Mouse (Mus musculus) cerebral cortex, adult 2 months (tissue): ENCODE results near the gene Slc22a22.

Source experiments
- WGBS: fragments of 180-500 bp; shearing (Covaris S2); methylation state at CpG from one replicate; pipeline ENCODE4 v1.1.7; 2018; 5-methylcytosine and 5-hydroxymethylcytosine counted together

Slc22a22 gene

DNA sequence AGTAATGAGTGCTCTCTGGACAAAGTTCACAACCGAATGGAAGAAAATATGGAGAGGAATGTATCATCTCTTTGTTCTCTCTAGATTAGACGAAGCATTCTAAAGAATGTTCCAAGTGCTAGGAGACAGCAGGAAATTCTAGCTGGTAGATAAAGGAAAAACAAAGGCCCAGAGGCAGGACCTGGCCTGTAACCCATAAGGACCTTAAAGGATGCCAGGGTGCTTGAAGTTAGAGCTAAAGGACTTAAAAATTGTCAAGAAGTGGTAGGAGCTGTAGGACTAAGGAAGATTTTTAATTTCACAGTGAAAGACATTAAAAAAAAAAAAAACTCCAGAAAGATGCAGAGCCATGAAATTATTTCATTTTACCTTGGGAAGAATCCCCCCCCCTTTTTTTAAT lies at the start of gene Slc22a22:
TSS of gene Slc22a22 (minus strand) at position 101 of the 400 bp plus-strand sequence.
- WGBS = 65% methylated on average over 2 of the region's 2 CpGs

DNA sequence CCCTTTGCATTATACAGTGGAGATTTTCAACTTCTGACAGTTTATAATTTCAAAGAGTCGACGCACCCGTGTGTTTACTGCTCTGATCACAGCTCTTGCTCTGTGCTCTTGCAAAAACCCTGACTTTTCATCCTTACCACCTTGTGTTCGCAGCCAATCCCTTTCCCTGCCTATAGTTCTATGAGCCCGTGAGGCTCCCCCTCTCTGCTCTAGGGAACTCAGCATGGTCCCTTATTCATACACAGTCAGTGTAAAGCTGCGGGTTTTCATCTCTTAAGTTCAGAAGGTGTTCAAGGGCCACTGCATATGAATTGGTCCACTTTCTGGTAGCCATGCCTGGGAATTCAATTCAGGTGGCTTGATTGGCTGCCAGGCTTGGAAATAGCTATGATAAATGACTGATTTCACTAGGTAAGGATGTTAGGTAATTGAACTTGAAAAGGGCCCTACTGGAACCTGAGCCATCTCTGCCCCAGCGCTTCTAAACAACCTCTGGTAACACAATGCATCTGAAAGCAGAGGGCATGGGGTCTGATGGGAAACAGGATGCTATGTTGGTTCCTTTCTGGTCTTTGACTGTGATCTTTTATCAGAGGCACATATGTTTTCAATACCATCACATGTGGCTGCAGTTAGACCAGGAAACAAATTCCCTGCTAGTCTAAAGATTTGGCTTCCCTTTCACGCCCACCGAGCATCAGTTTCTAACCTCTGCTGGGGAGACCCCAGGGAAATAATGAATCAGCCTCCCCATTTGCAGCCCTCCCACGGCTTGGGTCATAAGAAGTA lies 46.3 kb upstream of the Slc22a22 start:
- WGBS = 79% methylated on average over 10 of the region's 10 CpGs

DNA sequence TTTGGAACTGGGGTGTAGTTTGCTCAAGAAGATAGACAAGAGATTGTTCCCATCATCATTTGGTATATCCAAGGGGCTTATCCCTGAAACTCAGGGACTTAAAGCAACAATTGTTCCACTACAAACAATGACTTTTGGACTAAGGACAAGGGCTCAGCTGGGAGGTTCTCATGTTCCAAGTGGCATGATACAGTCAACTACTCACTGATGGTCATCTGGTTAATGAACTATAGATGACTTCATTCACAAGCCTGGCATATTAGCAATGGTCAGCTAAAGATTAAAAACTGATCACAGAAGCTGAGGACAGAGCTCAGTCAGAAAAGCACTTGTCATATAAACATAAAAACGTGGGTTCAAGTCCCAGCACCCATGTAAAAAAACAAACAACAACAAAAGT lies 44.7 kb upstream of the Slc22a22 start:
- WGBS = 76% methylated on average over 1 of the region's 1 CpGs

DNA sequence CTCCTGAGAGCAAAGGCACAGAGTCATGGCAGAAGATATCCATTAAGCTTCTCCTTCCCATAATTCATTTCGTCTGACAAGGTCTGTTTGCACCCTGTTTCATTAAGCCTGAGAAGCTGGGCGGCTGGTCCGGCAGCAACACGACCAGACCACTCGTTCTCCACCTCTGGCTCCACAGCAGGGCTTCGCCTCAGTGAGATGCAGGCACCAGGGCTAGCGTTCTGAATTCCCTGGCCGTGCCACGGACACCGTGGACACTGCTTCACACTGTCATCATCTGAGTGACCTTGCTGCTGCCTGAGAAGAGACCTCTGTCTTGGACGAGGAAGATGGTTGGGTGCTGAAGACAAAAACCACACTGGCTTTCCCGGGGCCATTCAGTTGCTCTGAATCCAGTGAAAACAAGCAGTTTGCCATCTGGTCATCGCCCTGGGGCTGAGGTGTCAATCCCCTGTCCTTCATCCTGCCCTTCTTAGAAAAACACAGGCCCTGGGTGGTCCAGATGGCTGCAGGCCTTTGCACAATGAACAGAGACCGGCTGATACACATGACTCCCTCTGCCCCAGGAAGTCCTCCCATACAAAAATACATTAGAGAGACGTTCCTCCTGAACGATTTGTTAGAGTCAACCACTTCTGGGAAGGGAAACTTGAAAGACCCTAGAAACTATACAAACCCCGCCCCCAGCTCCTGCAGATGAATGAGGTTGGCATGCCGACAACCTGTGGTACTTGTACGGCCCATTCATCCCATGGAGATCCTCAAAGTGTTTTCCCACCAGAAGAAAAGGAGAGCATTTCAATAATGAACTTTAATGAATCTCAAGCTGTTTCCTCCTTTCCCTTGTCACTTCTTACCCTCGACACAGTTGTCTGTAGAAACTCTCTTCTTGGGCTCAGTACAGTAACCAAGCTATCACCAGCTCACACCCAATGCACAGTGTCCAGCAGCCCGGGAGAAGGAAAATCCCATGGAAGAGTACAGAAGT lies 32.1 kb upstream of the Slc22a22 start:
- 62% methylated on average over 21 of the region's 21 CpGs for WGBS

DNA sequence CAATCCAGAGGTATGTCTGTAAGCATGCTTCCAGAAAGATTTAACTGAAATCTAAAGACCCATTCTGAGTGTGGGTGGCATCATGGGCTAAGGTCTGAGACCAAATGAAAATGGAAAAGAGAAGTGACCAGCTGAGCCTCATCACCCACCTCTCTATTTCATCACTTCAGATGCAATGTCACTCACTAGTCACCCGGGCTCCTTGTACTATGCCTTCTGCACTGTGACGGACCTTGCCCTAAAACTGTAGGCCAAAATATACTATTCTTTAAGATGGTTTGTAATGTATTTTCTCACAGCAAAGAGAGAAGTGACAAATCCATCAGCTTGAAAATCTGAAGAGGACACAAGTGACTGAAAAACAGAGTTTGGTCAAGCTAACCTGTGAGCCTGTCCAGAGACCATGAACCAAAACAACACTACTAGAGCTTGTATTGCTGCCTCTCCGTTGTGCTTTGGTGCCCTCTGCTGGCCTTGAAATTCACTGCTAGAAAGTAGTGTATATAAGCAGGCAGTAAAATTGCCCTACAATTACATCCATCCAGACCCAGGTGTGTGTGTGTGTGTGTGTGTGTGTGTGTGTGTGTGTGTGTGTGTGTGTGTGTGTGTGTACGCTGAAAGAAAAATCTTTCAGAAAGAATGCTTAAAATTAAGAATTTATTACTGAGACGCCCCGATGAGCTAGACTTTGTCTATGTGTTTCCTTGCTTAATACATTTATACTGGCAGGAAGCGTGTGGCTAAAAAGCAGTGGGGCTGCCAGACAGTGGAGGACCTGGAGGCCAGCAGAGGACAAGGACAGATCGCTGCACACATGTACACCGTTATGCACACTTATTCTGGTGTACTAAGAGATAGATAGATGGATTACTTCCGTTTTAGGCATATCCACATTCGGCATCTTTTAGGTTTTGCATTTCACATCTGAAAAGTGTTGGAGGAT lies 31.1 kb upstream of the Slc22a22 start:
- 64% methylated on average over 11 of the region's 11 CpGs for WGBS

DNA sequence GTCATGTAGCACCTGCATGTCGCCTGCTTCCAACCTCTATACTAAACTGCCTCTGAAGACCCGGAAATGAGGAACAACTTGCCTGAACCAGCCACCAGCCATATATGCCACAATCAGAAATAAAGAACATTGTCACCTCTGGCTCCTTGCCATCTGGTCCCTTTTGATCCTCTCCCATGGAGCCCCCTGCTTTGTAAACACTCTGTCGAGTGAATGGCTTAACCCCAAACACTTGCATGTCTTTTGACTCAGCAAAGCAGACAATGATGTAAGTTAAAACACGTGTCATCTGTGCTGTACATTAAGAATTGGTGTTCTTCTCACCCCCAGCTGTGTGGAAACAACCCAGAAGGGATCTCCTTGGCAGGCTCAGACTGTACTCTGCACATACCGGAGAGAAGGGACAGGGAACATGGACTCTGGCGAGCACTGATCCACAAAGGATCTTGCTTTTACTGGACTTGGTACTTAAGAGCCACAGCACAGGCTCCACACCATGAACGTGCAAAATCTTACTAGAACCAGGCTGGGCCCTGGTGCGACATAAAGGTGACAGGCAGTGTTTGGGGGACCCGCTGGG lies 26.8 kb upstream of the Slc22a22 start:
- WGBS = 73% methylated on average over 9 of the region's 9 CpGs

DNA sequence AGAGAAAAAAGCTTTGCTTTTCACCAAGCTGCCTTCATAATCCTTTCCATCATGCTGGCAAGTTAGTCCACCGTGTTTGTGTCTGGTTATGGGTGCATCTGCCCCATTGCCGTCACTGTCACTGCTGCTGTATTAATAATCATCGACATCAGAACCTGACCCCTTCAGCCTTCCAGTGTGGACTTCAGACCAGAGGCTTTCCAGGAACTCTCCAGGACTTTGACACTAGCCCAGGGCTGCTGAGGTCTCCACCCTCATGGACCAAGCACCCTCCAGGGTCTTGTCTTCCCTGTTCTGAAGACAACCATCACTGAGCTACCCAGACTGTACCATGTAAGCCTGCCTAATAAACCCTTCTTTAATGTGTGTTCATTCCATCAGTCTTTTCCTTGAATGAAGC lies 26.2 kb upstream of the Slc22a22 start:
- whole genome bisulfite sequencing = 94% methylated on average over 3 of the region's 3 CpGs

DNA sequence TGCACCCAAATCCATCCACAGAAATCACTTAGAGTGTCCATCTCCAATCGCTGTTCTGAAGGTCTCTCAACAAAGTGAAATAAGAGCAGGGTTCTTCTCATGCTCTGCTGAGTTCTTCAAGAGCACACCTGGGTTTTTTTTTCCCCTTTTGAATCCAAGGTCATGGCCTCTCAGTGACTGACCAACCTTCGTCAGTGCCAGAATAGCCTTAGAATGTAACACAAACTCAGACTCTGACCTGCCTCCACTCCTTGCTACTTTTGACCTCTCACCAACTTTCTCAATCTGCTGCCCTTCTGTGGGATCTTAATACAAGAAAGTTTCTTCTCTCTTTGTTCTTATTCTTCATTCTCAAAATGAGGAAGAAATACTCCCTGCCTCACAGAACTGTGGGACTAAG lies 18.7 kb upstream of the Slc22a22 start:
- 91% methylated on average over 2 of the region's 2 CpGs for WGBS

DNA sequence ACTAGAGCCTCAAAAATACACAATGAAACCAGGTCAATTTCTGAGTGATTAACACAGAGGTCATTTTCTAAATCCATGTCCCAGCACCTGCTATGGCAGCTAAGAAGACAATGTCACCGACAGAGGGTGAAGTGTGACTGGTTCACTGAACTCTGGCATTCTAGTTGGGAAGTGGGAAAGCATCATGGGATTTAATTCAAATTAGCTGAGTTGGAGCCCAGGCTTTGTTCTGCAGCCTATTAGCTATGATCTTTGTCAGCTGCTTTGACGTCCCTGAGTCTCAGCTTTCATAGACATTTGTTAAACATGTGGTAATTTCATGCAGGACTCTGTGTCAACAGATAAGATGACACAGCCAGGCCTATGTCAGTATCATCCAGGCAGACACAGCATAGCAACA lies 5.1 kb upstream of the Slc22a22 start:
- WGBS = 57% methylated on average over 2 of the region's 2 CpGs

DNA sequence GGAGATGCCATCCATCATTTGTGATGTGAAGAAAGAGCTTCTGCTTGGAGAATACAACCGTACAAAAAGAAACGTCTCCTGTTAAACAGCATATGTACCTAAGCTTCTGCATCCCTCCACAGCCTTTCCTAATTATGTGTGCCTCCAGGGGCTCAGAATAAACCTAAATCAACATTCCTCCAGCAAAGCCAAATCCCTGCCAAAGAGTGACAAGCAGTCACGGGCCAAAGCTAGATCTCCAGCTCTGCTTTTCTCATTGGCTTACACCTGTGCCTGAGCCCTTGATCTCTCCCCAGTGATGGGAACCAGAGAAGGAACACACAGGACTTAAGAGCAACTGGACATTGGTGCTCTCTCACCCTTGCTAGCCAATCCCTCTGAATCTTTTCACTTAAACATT lies 5.8 kb downstream of the Slc22a22 start:
- WGBS = 56% methylated on average over 3 of the region's 3 CpGs

DNA sequence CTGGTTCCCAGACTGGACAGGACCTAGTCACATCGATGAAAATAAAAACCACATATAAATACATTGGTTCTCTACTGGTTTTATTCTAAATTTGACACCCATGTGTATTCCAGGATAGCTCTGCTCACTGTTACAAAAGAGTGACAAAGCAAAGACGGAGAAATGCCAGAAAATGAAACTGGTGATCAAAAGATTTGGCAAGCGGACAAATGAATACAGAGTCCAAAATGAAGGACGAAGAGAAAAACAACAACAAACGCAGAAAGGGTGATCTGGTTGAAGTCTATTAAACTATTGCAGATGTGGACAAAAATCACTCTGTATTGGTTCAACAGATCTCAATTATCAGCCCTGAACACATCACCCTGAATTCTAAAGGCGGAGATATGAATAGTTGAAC lies 12.4 kb downstream of the Slc22a22 start:
- WGBS = 62% methylated on average over 6 of the region's 6 CpGs

DNA sequence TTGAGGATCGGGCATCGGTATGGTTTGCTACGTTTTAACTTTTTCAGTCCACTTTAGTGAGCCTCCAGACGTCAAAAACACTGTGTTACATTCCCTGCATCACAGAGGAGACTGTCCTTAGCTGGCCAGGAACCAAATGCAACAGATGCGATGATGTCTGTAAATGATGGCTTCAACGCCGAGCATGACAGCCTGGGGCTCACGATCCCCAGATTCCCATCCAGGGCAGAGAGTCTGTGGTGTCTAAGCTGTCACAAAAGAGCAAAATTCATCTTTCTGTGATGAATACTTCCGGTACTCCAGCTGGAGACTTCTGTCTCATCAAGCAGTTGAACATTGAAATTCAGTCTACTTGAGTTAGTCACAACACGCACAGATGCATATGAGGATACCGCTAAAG lies 13.4 kb downstream of the Slc22a22 start:
- WGBS = 57% methylated on average over 11 of the region's 11 CpGs

DNA sequence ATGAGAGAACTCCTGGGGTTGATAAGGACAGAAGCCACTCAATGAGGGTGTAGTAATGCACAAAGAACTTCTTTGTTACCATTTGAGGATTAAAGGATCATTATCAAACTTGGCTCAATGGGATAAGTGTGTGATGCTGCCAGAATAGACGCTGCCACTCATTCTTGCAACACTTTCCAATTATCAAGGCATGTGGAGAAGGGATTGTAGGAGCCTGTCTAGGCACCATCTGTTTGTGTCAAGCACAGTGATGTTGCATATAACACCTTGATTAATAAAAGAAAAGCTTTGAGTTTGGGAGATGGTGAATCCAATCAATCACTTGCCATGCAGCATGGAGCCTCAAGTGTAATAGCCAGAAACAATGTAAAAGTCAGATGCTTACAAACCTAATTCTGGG lies 16.1 kb downstream of the Slc22a22 start:
- WGBS = 63% methylated on average over 1 of the region's 1 CpGs

DNA sequence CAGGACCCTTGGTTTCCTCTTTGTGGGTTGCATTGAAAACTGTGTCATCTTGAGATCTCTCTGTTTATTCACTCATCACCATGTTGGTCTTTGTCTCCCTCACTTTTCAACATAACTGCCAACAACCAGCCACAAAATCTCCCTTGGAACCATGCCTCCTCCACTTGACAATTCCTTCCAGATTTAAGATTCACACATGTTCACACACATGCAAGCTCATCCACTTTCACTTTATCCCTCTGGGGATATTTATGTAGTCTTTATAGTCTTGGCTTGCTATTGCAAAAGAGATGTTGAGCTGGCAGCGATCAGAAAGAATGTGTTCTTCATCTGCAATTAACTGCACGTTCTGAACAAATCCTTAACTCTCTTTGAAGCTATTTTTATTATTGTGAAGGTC lies 20.1 kb downstream of the Slc22a22 start:
- 24% methylated on average over 2 of the region's 2 CpGs for WGBS

DNA sequence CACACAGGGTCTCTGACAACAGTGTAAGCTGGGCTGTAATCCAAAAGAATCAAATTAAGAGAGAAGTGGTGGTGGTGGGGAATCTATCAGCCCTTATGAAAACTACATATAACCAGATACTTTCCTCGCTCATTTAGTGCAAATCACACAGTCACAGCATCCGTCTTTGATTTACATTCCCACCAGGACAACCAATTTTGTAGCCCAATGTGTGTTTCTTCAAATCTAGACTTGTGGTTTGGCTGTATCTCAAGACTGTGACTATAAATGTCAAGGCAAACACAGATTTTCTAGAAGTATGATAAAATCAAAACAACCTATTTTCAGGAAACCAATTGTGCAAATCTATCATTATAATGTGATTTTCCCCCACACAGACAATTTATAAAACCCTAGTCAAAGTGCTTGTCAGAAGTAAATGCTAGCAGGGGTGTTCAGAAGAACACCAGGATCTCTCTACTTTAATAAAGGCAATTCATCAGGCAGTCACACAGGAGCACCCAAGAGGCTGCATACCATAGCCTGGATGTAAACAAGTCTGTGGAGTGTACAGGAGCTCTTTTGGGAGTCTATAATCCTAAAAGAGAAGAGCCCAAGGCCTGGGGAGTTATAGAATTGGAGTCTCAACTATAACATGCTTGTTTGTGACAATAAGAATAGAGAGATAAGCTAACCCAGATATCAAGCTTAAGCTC lies 42.6 kb downstream of the Slc22a22 start:
- WGBS = 60% methylated on average over 2 of the region's 2 CpGs

DNA sequence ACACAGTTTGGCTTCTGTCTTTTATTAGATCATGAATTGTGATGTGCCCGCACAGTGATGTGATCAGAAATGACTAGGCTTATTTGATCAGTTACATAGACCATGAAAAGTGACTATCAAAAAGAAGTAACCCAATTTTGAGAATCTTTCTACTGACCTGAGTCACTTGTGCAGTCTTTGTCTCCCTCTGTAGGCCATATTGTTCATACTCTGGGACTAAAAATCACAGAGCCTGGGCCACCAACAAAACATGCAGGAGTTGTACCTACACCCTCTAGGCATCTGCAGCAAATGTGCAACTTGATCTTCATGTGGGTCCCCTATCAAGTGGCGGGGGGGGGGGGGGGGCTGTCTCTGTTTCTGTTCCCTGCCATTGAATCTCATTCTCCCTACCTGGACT lies 68.9 kb downstream of the Slc22a22 start:
- WGBS = 46% methylated on average over 2 of the region's 2 CpGs

DNA sequence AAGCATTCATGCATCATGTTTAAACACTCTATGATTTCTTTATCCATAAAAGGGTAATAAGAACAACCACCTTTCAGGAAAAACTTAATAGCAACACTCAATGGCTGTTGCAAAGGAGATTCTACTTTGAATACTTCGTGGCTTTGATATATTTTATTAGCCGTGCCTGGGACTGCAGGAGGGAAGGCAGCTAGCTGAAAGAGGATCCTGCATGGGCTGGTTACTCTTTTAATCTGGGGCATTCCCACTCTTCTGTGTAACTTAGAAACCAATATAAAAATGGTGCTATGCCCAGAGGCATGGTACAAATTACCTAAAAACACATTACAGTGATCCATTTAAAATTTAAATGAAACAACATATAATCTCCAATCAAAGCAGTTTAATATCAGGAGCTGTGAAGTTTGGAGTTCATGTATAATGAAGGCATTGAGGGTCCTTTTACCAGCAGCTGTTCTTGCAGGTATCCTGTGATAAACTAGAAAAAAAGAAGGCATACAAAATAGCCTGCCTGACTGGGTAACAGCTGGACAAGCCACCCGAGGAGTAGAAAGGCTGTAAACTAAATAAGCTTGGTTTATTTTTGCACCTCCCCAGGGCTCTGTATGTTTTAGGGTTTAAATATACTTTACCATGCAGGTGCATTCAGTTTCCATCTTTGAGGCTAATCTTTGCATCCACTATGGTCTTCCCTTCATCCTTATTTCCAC lies 78.8 kb downstream of the Slc22a22 start:
- WGBS = 52% methylated on average over 3 of the region's 3 CpGs

DNA sequence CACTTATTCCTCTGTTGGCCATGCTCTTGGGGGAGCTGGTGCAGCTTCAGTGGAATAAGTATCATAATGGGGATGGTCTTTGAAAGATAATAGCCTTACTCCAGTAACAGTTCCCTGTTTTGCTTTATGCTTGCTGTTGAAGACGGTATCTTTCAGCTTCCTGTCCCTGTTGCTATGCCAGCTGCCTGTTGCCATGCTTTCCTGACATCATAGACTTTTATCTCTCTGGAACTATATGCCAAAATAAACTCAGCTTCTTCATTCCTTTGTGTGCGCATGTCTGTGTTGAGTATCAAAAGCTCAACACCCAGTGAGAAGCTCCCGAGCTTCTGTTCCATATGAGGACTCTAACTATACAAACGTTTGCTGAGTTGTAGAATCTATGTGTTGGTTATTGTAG lies 83.4 kb downstream of the Slc22a22 start:
- 47% methylated on average over 4 of the region's 4 CpGs for WGBS

DNA sequence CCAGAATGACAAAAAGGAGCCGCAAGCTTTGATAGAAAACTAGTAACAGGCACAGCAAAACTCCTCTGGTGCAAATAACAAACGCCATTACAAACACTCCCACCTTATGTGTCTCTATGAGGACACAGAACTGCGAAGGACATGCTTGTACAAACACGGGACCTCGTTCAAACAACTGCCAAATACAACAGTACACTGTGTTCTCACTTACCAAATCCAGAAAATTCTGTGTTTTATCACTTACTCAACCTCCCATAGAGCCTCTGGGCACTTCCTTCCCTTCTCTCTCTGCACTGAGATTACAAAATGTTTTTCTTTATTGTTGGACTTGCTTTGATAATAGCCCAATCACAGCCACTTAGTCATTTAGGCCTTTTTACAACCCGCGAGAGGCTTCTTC lies 97.0 kb downstream of the Slc22a22 start:
- 83% methylated on average over 7 of the region's 7 CpGs for WGBS

DNA sequence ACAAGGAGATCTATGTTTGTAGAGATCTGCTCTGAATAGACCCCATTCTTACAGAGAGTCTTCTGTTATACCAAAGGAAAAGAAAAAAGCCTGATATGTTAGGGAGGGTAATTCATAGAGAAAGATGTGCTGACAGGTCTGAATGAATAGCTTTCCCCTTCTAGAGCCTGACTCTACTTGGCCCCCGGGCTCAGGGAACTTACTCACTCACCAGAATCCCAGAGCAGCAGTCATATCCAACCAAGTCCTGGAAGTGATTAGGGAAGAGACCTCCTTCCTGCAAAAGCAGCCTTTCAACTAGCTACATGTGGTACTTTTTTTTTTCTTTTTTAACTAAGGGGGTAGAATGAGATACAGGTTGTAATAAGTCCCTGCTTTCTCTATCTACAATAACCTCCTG lies 111.0 kb downstream of the Slc22a22 start:
- 41% methylated on average over 1 of the region's 1 CpGs for WGBS
